Mouse (Mus musculus) bone marrow macrophage, adult 2 months (primary cell): Measurements from ENCODE around the gene A030003K21Rik.
"Not testable (repeated sequence)": the region's sequence is repeated elsewhere in the genome, so short reads cannot be mapped to it uniquely, and the experiment has no call there.

ENCODE experiments used
- CTCF ChIP-seq: IDR thresholded peaks from 2 replicates; pipeline ENCODE4 v1.5.1; 2012; ENCODE audit warnings: low read depth, mild to moderate bottlenecking, low read length, moderate library complexity
- POLR2A ChIP-seq: IDR thresholded peaks from 2 replicates; pipeline ENCODE4 v1.6.1; 2012; ENCODE audit warnings: mild to moderate bottlenecking, low read depth, low read length, borderline replicate concordance

DNA sequence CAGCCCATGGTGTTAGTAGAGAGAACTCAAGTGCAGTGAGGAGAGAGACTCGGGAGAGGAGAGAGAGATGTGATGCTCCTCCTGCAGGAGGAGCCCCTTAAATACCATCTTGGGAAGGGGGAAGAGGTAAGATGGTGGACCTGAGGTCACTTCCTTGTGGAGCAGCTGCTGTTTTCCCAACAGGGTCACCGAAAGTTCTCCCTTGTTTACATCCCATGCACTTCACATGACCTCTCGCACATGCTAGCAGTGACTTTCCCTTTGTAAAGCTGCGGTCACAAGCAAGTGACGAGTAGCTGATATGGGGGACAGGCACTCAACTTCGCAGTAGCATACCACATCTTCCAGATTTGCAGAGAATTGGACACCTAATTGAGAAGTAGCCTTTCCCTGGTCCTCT, 11.9 kb downstream of the A030003K21Rik start, which contains the start of gene Gm6217:
- TF ChIP-seq POLR2A, CTCF: not testable (repeated sequence)
